Mouse (Mus musculus) intestine, embryonic 14.5 days (tissue): ENCODE data around the gene 4921517D22Rik. TPM values are rescaled to one million over a fixed set of nuclear protein-coding genes. Genes with fewer than 3 reads are reported as not detected.

Experiments used
- ATAC-seq: fragments of 200-750 bp; cut with Nextera tagmentation; replicated peaks from 2 replicates; pipeline ENCODE4 v1.8.0; 2017; ENCODE audit warnings: low read depth, moderate number of reproducible peaks, moderate TSS enrichment, moderate library complexity; ENCODE audit not compliant: low FRiP score, low TSS enrichment
- DNase-seq: peaks from one replicate; pipeline ENCODE4 v3.0.0-alpha.2; 2018; ENCODE audit warnings: low spot score
- H3K27ac ChIP-seq: fragments of 300-500 bp; sonication (generic); 2 replicates; pipeline ENCODE4 v1.5.1; 2014; ENCODE audit warnings: low read depth, mild to moderate bottlenecking, control low read depth
- H3K27me3 ChIP-seq: fragments of 300-500 bp; sonication (generic); replicated peaks from 2 replicates; pipeline ENCODE4 v1.6.1; 2014; ENCODE audit warnings: low read length, control low read depth; ENCODE audit not compliant: control insufficient read depth, insufficient read depth
- H3K36me3 ChIP-seq: fragments of 300-500 bp; sonication (generic); 2 replicates; pipeline ENCODE4 v1.6.1; 2014; ENCODE audit warnings: low read length, control low read depth; ENCODE audit not compliant: control insufficient read depth, insufficient read depth
- H3K4me1 ChIP-seq: fragments of 300-500 bp; sonication (generic); replicated peaks from 2 replicates; pipeline ENCODE4 v1.6.1; 2014; ENCODE audit warnings: low read length, control low read depth, mixed read lengths; ENCODE audit not compliant: control insufficient read depth, insufficient read depth
- H3K4me2 ChIP-seq: fragments of 300-500 bp; sonication (generic); 2 replicates; pipeline ENCODE4 v1.6.1; 2014; ENCODE audit warnings: low read length
- H3K4me3 ChIP-seq: fragments of 300-500 bp; sonication (generic); 2 replicates; pipeline ENCODE4 v1.5.1; 2014; ENCODE audit warnings: low read depth, low read length, control low read depth, mixed read lengths
- H3K9ac ChIP-seq: fragments of 300-500 bp; sonication (generic); 2 replicates; pipeline ENCODE4 v1.6.1; 2014; ENCODE audit warnings: mild to moderate bottlenecking, low read length
- H3K9me3 ChIP-seq: fragments of 300-500 bp; sonication (generic); 2 replicates; pipeline ENCODE4 v1.6.1; 2016; ENCODE audit warnings: low read length, control low read depth; ENCODE audit not compliant: control insufficient read depth
- WGBS: fragments of 180-500 bp; shearing (Covaris S2); extraction: QIAGEN DNeasy Blood & Tissue Kit; methylation state at CpG from one replicate; pipeline ENCODE4 v1.1.7; 2014; 5-methylcytosine and 5-hydroxymethylcytosine counted together
- polyA plus RNA-seq: library from polyadenylated mRNA; unstranded; fragments of >200 nt; fragmentation: Nextera tagmentation; extraction: Ambion mirVana; gene quantifications from 2 replicates; pipeline ENCODE4 v1.2.1, GENCODE M21; 2014

The 4921517D22Rik gene
- polyA plus RNA-seq, 1 experiment from 2014 or later, result not detected

DNA sequence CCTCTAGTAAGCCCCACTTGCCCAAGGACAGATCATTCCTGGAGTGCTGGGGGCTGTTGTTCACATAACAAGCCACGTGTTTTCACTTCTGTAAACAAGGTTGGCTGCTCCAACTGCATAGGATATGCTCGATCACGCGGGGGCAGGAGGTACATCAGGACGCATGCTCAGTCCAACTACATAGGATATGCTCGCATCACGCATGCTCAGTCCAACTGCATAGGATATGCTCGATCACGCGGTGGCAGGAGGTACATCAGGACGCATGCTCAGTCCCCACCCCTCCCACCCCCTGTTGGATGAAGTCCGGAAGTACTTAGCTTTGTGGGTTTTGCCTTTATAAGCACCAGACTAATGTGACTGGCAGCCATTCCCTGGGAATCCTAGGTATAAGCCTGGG is 31.9 kb downstream of the 4921517D22Rik start:
- Histone ChIP-seq H3K36me3 (peaks cover 34% of the 10 kb centered on the region), H3K4me1 (no peaks in the 10 kb centered on the region), H3K4me2 (no peak overlapping the region), H3K27me3 (no peaks in the 10 kb centered on the region), H3K4me3 (no peak overlapping the region), H3K9me3 (no peaks in the 10 kb centered on the region), H3K27ac (no peak overlapping the region), H3K9ac (no peak overlapping the region)
- DNase-seq, result no peak
- ATAC-seq, result no peak
- WGBS, result 94% methylated on average over 12 of the region's 12 CpGs

DNA sequence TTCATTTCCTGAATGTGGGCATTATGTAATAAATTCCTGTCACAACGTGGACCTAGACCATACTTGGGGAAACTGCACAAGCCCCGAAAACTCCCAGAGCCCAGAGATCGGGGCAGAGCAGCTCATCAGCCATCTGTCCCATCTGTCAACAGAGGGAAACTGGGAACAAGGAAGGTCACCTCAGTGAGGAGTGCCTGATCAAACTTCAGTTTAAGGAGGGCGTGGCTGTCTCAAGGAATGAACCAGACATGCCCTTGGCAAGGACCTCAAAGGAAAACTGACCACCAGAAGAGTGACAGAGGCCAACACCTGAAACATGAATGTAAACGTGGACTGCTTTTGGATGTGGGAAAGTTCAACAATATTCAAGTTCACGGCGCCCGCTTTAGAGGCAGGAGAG is 32.5 kb downstream of the 4921517D22Rik start:
- Histone ChIP-seq H3K27me3 (no peaks in the 10 kb centered on the region), H3K9ac (no peak overlapping the region), H3K9me3 (no peaks in the 10 kb centered on the region), H3K4me2 (no peak overlapping the region), H3K4me1 (no peaks in the 10 kb centered on the region), H3K27ac (no peak overlapping the region), H3K36me3 (peaks cover 34% of the 10 kb centered on the region), H3K4me3 (no peak overlapping the region)
- no peak for ATAC-seq
- 86% methylated on average over 8 of the region's 8 CpGs for WGBS
- no peak for DNase-seq

DNA sequence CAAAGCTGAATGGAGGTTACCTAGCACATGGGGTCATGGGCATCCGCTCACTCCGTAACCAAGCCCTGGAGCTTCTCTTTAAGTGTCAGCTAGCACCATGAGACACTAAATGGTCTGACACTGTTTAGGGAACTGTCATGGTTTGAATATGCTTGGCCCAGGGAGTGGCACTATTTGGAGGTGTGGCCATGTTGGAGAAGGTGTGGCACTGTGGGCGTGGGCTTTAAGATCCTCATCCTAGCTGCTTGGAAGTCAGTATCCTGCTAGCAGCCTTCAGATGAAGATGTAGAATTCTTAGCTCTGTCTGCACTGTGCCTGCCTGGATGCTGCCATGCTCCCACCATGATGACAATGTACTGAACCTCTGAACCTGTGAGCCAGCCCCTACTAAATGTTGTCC is 33.5 kb downstream of the 4921517D22Rik start:
- no peak overlapping the region for H3K27ac ChIP-seq
- ATAC-seq, result no peak

GRCm38 (mm10) chr13:59657781-59658180 is 36.1 kb downstream of the 4921517D22Rik start:
- Histone ChIP-seq H3K4me2 (no peak overlapping the region), H3K9ac (no peak overlapping the region), H3K27me3 (no peaks in the 10 kb centered on the region), H3K27ac (no peak overlapping the region), H3K4me3 (no peak overlapping the region), H3K36me3 (peaks cover 26% of the 10 kb centered on the region; the same call in 1 of the 2 replicates), H3K9me3 (no peaks in the 10 kb centered on the region), H3K4me1 (peaks cover 7% of the 10 kb centered on the region; the same call in 1 of the 2 replicates)
- ATAC-seq, result no peak
- WGBS, result 84% methylated on average over 5 of the region's 5 CpGs
- no peak for DNase-seq

More for the DNA sequence above, 33.5 kb downstream of the 4921517D22Rik start:
- WGBS, result 92% methylated on average over 3 of the region's 3 CpGs
- Histone ChIP-seq H3K4me2 (no peak overlapping the region), H3K27me3 (no peaks in the 10 kb centered on the region), H3K36me3 (peaks cover 34% of the 10 kb centered on the region), H3K9ac (no peak overlapping the region), H3K9me3 (no peaks in the 10 kb centered on the region), H3K4me1 (no peaks in the 10 kb centered on the region), H3K4me3 (no peak overlapping the region)
- no peak for DNase-seq

DNA sequence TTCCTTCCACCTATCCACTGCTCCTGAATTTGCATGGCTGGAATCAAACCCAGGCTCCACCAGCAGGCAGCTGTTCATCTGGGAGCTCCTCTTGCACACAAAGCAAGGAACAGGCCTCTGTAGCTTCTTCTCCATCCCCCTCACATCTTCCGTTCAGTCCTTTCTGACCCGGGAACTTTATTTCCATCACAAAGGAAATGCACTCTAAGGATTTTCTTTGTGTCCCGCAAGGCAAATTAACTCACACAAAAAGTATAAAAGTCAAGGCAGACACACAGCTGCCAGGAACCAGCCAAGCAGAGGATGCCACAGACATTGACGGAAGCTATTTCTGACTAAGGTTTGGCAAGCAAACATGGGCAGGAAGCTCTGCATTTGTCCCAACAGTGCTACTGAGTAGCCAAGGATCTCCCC is 36.9 kb downstream of the 4921517D22Rik start:
- 64% methylated on average over 4 of the region's 4 CpGs for WGBS
- no peak for DNase-seq
- ATAC-seq, result no peak
- peaks cover 21% of the 10 kb centered on the region; the same call in 1 of the 2 replicates for H3K36me3 ChIP-seq
- no peaks in the 10 kb centered on the region for H3K27me3 ChIP-seq
- H3K27ac ChIP-seq, result no peak overlapping the region
- no peak overlapping the region for H3K4me2 ChIP-seq
- H3K9ac ChIP-seq, result no peak overlapping the region
- H3K4me1 ChIP-seq, result peaks cover 7% of the 10 kb centered on the region; the same call in 1 of the 2 replicates
- H3K4me3 ChIP-seq, result no peak overlapping the region
- no peaks in the 10 kb centered on the region for H3K9me3 ChIP-seq

DNA sequence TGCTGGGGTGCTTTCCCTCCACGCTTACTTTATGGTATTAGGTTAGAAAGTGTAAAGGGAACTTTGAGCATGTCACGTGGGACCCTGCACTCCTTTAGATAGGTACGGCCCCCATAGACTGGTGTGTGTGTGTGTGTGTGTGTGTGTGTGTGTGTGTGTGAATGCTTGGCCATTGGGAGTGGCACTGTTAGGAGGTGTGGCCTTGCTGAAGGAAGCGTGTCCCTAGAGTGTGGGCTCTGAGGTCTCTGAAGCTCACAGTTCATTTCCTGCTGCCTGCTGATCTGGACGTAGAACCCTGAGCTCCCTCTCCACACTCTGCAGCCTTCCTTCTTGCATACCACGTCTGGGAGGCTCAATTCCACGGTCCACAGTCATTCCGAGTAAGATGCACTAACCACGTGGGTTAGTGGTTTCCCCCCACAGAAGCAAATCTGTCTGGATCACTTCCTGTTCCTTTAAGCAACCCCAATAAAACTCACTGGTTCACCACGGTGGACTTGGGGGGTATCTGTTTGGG is 37.5 kb downstream of the 4921517D22Rik start:
- ATAC-seq (no peak), DNase-seq (no peak)
- H3K4me3 ChIP-seq, result no peak overlapping the region
- no peaks in the 10 kb centered on the region for H3K27me3 ChIP-seq
- 67% methylated on average over 10 of the region's 10 CpGs for WGBS
- no peak overlapping the region for H3K9ac ChIP-seq
- no peak overlapping the region for H3K4me2 ChIP-seq
- peaks cover 7% of the 10 kb centered on the region; the same call in 1 of the 2 replicates for H3K4me1 ChIP-seq
- peaks cover 18% of the 10 kb centered on the region; the same call in 1 of the 2 replicates for H3K36me3 ChIP-seq
- H3K27ac ChIP-seq, result no peak overlapping the region
- no peaks in the 10 kb centered on the region for H3K9me3 ChIP-seq

DNA sequence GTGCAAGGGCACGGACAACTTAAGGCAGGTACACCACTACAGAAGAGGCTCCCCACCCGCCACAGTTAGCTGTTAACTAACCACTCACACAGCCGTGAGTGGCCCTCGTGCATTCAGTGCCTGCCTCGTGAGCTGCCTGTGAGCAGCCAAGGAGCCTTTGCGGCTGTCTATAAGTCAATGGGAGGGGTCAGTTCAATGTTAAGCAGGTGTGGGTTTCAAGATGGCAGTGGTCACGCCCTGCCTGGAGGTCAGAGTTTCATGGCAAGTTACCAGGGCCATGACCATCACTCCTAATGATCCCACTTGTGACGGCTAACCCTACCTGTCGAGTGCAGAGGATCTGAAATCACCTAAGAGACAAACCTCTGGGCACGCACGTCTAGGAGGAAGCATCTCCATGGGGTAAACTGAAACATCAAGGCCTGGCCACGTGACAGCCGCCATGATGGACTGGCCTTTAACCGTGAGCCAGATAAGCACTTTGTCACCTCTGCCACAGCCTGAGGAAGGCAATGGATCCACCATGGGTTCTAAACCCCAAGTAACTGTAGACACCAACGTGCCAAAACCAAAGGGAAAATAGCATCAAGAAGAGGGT is 38.1 kb downstream of the 4921517D22Rik start:
- Histone ChIP-seq H3K27ac (no peak overlapping the region), H3K4me3 (no peak overlapping the region), H3K4me2 (no peak overlapping the region), H3K4me1 (peaks cover 11% of the 10 kb centered on the region; the same call in 1 of the 2 replicates), H3K27me3 (no peaks in the 10 kb centered on the region), H3K9me3 (no peaks in the 10 kb centered on the region), H3K36me3 (peaks cover 18% of the 10 kb centered on the region; the same call in 1 of the 2 replicates), H3K9ac (no peak overlapping the region)
- DNase-seq (no peak), ATAC-seq (no peak)
- 91% methylated on average over 15 of the region's 15 CpGs for WGBS

GRCm38 (mm10) chr13:59654465-59654864 is 39.4 kb downstream of the 4921517D22Rik start:
- Histone ChIP-seq H3K4me3 (no peak overlapping the region), H3K36me3 (peaks cover 22% of the 10 kb centered on the region; the same call in 1 of the 2 replicates), H3K4me2 (no peak overlapping the region), H3K27me3 (no peaks in the 10 kb centered on the region), H3K9me3 (no peaks in the 10 kb centered on the region), H3K9ac (no peak overlapping the region), H3K27ac (no peak overlapping the region), H3K4me1 (peaks cover 11% of the 10 kb centered on the region; the same call in 1 of the 2 replicates)
- WGBS, result 90% methylated on average over 5 of the region's 5 CpGs
- DNase-seq (no peak), ATAC-seq (no peak)

GRCm38 (mm10) chr13:59653136-59653535 is 40.8 kb downstream of the 4921517D22Rik start:
- Histone ChIP-seq H3K4me1 (peaks cover 11% of the 10 kb centered on the region; the same call in 1 of the 2 replicates), H3K4me3 (no peak overlapping the region), H3K9me3 (no peaks in the 10 kb centered on the region), H3K27me3 (no peaks in the 10 kb centered on the region), H3K9ac (no peak overlapping the region), H3K27ac (no peak overlapping the region), H3K36me3 (peaks cover 27% of the 10 kb centered on the region), H3K4me2 (no peak overlapping the region)
- 62% methylated on average over 3 of the region's 3 CpGs for WGBS
- DNase-seq (no peak), ATAC-seq (no peak)
